13 mouse cellular contexts compared by ENCODE assay signal in genomic region chr1:78742198-78742597, GRCm38 (mm10).
DNase-seq lines count a peak whose midpoint lies in the region.
"Had no signal": no experiment of that assay in that cellular context is flagged by ENCODE, and none has a peak within 500 bp of the region (broad histone marks: within the 10 kb centered on the region; RNA-seq: fewer than 3 reads in every experiment).

No protein-coding gene starts in this region.

- H3K27ac ChIP-seq in heart, embryonic 10.5 days = no peak overlapping the region
- H3K27ac ChIP-seq: embryonic facial prominence, embryonic 12.5 days; stomach, embryonic 15.5 days had no signal

- H3K4me3 ChIP-seq in heart, embryonic 10.5 days = no peak overlapping the region
- H3K4me3 ChIP-seq: embryonic facial prominence, embryonic 12.5 days; stomach, embryonic 15.5 days had no signal

- intact Hi-C loops in left cerebral cortex, postnatal 36 days (cut with DNase I) = loop anchor here (5.0 kb wide), 1 partner anchor 695 kb away; no protein-coding TSS in a partner anchor

- H3K4me1 ChIP-seq in heart, embryonic 10.5 days = no peaks in the 10 kb centered on the region
- H3K4me1 ChIP-seq: stomach, embryonic 15.5 days had no signal

- peak; percentile 60 to 82 for DNase-seq in layer of hippocampus, adult 18-20 months (ENCODE audit: low spot score in 2 of 2)
- DNase-seq in layer of hippocampus, postnatal 25 days (ENCODE audit: extremely low spot score in 1 of 2, low spot score in 1 of 2) = no peak
- DNase-seq in cerebellum, adult 9-10 months = peak; percentile 39
- DNase-seq in cerebellum, postnatal 25 days = peak; percentile 28 to 46
- peak; percentile 43 to 61 for DNase-seq in left cerebral cortex, postnatal 36 days (ENCODE audit: low spot score in 2 of 2)
- DNase-seq in heart, embryonic 10.5 days (ENCODE audit: low spot score) = no peak
- no peak for DNase-seq in kidney, postnatal 14 days
- DNase-seq: heart, adult 18-20 months; heart, postnatal 14 days; lung, adult 18-20 months had no signal

- H3K27me3 ChIP-seq in heart, embryonic 10.5 days (ENCODE audit: insufficient read depth, poor library complexity, severe bottlenecking) = no peaks in the 10 kb centered on the region
- H3K27me3 ChIP-seq: CH12.LX; embryonic facial prominence, embryonic 12.5 days; stomach, embryonic 15.5 days had no signal

- 80% methylated on average over 12 of the region's 12 CpGs for WGBS in heart, embryonic 10.5 days

- H3K9me3 ChIP-seq in heart, embryonic 10.5 days = no peaks in the 10 kb centered on the region
- H3K9me3 ChIP-seq: embryonic facial prominence, embryonic 12.5 days; stomach, embryonic 15.5 days had no signal

- H3K36me3 ChIP-seq in heart, embryonic 10.5 days = no peaks in the 10 kb centered on the region
- H3K36me3 ChIP-seq: embryonic facial prominence, embryonic 12.5 days; stomach, embryonic 15.5 days had no signal

Comparison
In these comparisons a context has a peak if more than half of its experiments do, and no peak if none do; other contexts are left out.
1. DNase-seq: peak in layer of hippocampus, adult 18-20 months (2 of 2), cerebellum, adult 9-10 months (single experiment), cerebellum, postnatal 25 days (2 of 2) and left cerebral cortex, postnatal 36 days (2 of 2); none in layer of hippocampus, postnatal 25 days (0 of 2), heart, embryonic 10.5 days (single experiment) and kidney, postnatal 14 days (single experiment).